Mouse (Mus musculus): Measurements from ENCODE around the gene Ccdc83.

Gene Ccdc83

GRCm38 (mm10) chr7:90265289-90265970 lies at the start of gene Ccdc83:
Gene Ccdc83, minus strand, starts transcription at chr7:90265777.
- DNase-seq (ENCODE audit: low read depth, low spot score) = peak; percentile 79

GRCm38 (mm10) chr7:90313421-90313820 lies 47.8 kb upstream of the Ccdc83 start:
- no peak for DNase-seq (ENCODE audit: low read depth, low spot score)

- DNase-seq (ENCODE audit: low read depth, low spot score) = no peak
Observed at GRCm38 (mm10) chr7:90312151-90312883, 46.7 kb upstream of the Ccdc83 start.

- peak; percentile 52 for DNase-seq (ENCODE audit: low read depth, low spot score)
Observed at GRCm38 (mm10) chr7:90308003-90308402, 42.4 kb upstream of the Ccdc83 start.

- no peak for DNase-seq (ENCODE audit: low read depth, low spot score)
Observed at GRCm38 (mm10) chr7:90306968-90307367, 41.4 kb upstream of the Ccdc83 start.

GRCm38 (mm10) chr7:90306079-90306478 lies 40.5 kb upstream of the Ccdc83 start:
- DNase-seq (ENCODE audit: low read depth, low spot score) = no peak

GRCm38 (mm10) chr7:90302647-90303552 lies 37.3 kb upstream of the Ccdc83 start:
- no peak for DNase-seq (ENCODE audit: low read depth, low spot score)

- peak; percentile 65 for DNase-seq (ENCODE audit: low read depth, low spot score)
Observed at GRCm38 (mm10) chr7:90301942-90302646, 36.5 kb upstream of the Ccdc83 start, which contains the start of gene Sytl2. Gene Sytl2, plus strand, starts transcription at chr7:90302252.

- no peak for DNase-seq (ENCODE audit: low read depth, low spot score)
Observed at GRCm38 (mm10) chr7:90291885-90292284, 26.3 kb upstream of the Ccdc83 start.

- DNase-seq (ENCODE audit: low read depth, low spot score) = no peak
Observed at GRCm38 (mm10) chr7:90284793-90285192, 19.2 kb upstream of the Ccdc83 start.

- DNase-seq (ENCODE audit: low read depth, low spot score) = no peak
Observed at GRCm38 (mm10) chr7:90282786-90283185, 17.2 kb upstream of the Ccdc83 start.

- no peak for DNase-seq (ENCODE audit: low read depth, low spot score)
Observed at GRCm38 (mm10) chr7:90281759-90282546, 16.4 kb upstream of the Ccdc83 start.

GRCm38 (mm10) chr7:90280878-90281277 lies 15.3 kb upstream of the Ccdc83 start:
- DNase-seq (ENCODE audit: low read depth, low spot score) = no peak

GRCm38 (mm10) chr7:90280274-90280875 lies 14.8 kb upstream of the Ccdc83 start:
- peak; percentile 76 for DNase-seq (ENCODE audit: low read depth, low spot score)

GRCm38 (mm10) chr7:90279136-90279535 lies 13.6 kb upstream of the Ccdc83 start:
- DNase-seq (ENCODE audit: low read depth, low spot score) = no peak

GRCm38 (mm10) chr7:90277769-90278168 lies 12.2 kb upstream of the Ccdc83 start:
- DNase-seq (ENCODE audit: low read depth, low spot score) = no peak

GRCm38 (mm10) chr7:90277246-90277645 lies 11.7 kb upstream of the Ccdc83 start:
- DNase-seq (ENCODE audit: low read depth, low spot score) = no peak

- peak; percentile 47 for DNase-seq (ENCODE audit: low read depth, low spot score)
Observed at GRCm38 (mm10) chr7:90274561-90275100, 9.1 kb upstream of the Ccdc83 start.

GRCm38 (mm10) chr7:90270141-90270540 lies 4.6 kb upstream of the Ccdc83 start:
- DNase-seq (ENCODE audit: low read depth, low spot score) = no peak

Data from brain, adult 2 months (tissue).